Mouse (Mus musculus) limb, embryonic 14.5 days (tissue): ENCODE results near the gene Egln1. TPM values are rescaled to one million over a fixed set of nuclear protein-coding genes. Genes with fewer than 3 reads are reported as not detected.

Experiments used
- ATAC-seq: fragments of 200-750 bp; cut with Nextera tagmentation; 2 replicates; pipeline ENCODE4 v1.8.0; 2017; ENCODE audit warnings: low read depth, moderate number of reproducible peaks, moderate TSS enrichment; ENCODE audit not compliant: low FRiP score
- DNase-seq: peaks from one replicate; pipeline ENCODE4 v3.0.0-alpha.2; 2015; ENCODE audit warnings: low spot score
- H3K27ac ChIP-seq: fragments of 300-500 bp; sonication (generic); replicated peaks from 2 replicates; pipeline ENCODE4 v1.5.1; 2014; ENCODE audit warnings: low read depth, mild to moderate bottlenecking, low read length, moderate library complexity, mixed read lengths
- H3K27me3 ChIP-seq: fragments of 300-500 bp; sonication (generic); 2 replicates; pipeline ENCODE4 v1.6.1; 2014; ENCODE audit warnings: low read length, mixed read lengths; ENCODE audit not compliant: control insufficient read depth, insufficient read depth
- H3K36me3 ChIP-seq: fragments of 300-500 bp; sonication (generic); 2 replicates; pipeline ENCODE4 v1.6.1; 2014; ENCODE audit warnings: mild to moderate bottlenecking, low read length, moderate library complexity, mixed read lengths; ENCODE audit not compliant: control insufficient read depth, insufficient read depth
- H3K4me1 ChIP-seq: fragments of 300-500 bp; sonication (generic); 2 replicates; pipeline ENCODE4 v1.6.1; 2014; ENCODE audit warnings: antibody characterized with exemption, low read length, mixed read lengths; ENCODE audit not compliant: control insufficient read depth, insufficient read depth
- H3K4me2 ChIP-seq: fragments of 300-500 bp; sonication (generic); replicated peaks from 2 replicates; pipeline ENCODE4 v1.6.1; 2014; ENCODE audit warnings: low read depth, mild to moderate bottlenecking, low read length, moderate library complexity; ENCODE audit not compliant: severe bottlenecking
- H3K4me3 ChIP-seq: fragments of 300-500 bp; sonication (generic); replicated peaks from 2 replicates; pipeline ENCODE4 v1.5.1; 2014; ENCODE audit warnings: low read length
- H3K9ac ChIP-seq: fragments of 300-500 bp; sonication (generic); 2 replicates; pipeline ENCODE4 v1.6.1; 2014; ENCODE audit warnings: mild to moderate bottlenecking, low read depth, low read length, moderate library complexity; ENCODE audit not compliant: severe bottlenecking
- H3K9me3 ChIP-seq: fragments of 300-500 bp; sonication (generic); 2 replicates; pipeline ENCODE4 v1.6.1; 2016; ENCODE audit warnings: low read length; ENCODE audit not compliant: control insufficient read depth
- POLR2A ChIP-seq: fragments of 200-500 bp; IDR thresholded peaks from 2 replicates; pipeline ENCODE4 v1.8.0; 2012; ENCODE audit warnings: inconsistent platforms, mild to moderate bottlenecking, moderate library complexity, borderline replicate concordance; ENCODE audit not compliant: insufficient read depth, insufficient read length; ENCODE audit errors: extremely low read depth
- WGBS: fragments of 180-500 bp; shearing (Covaris S2); extraction: QIAGEN DNeasy Blood & Tissue Kit; methylation state at CpG from one replicate; pipeline ENCODE4 v1.1.7; 2014; 5-methylcytosine and 5-hydroxymethylcytosine counted together
- polyA plus RNA-seq, 2 experiments: library from polyadenylated mRNA; depleted of rRNA in 1 of 2; stranded (reverse) in 1 of 2; unstranded in 1 of 2; fragments of >200 nt; fragmentation: Nextera tagmentation in 1 of 2; extraction: Ambion mirVana in 1 of 2; gene quantifications; 2 replicates each; pipeline versions ENCODE4 v1.2.1 to v1.2.3; 2012 to 2014

The Egln1 gene
- polyA plus RNA-seq, 2 experiments = 18.5 to 39.8 TPM

DNA sequence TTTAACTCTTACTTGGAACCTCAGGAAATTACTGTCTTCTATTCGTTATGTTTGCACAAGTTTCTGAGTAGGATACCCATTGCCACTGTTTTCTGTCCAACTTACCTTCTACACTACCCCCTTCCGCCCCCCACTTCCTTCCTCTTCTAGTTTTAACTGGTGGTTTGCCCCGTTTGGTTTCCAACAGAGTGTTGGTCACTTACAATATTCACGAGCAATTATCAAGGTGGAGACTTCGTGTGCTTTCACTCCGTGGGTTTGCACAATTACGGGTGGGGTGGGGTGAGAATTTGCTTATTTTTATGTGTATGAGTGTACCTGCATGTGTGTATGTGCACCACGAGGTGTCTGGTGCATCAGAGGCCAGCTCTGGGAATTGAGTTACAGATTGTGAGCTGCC, 85.4 kb downstream of the Egln1 start:
- peaks cover 9% of the 10 kb centered on the region for H3K4me1 ChIP-seq
- no peak for ATAC-seq
- H3K36me3 ChIP-seq = peaks cover 22% of the 10 kb centered on the region
- DNase-seq = no peak
- H3K9me3 ChIP-seq = no peaks in the 10 kb centered on the region
- H3K27me3 ChIP-seq = no peaks in the 10 kb centered on the region
- peak overlapping the region; percentile 95 for H3K9ac ChIP-seq
- WGBS = 14% methylated on average over 8 of the region's 8 CpGs
- no peak for TF ChIP-seq POLR2A
- peak overlapping the region; percentile 90; the same call in 1 of the 2 replicates for H3K27ac ChIP-seq
- H3K4me3 ChIP-seq = peak overlapping the region; percentile 96
- peak overlapping the region; percentile 77 for H3K4me2 ChIP-seq

DNA sequence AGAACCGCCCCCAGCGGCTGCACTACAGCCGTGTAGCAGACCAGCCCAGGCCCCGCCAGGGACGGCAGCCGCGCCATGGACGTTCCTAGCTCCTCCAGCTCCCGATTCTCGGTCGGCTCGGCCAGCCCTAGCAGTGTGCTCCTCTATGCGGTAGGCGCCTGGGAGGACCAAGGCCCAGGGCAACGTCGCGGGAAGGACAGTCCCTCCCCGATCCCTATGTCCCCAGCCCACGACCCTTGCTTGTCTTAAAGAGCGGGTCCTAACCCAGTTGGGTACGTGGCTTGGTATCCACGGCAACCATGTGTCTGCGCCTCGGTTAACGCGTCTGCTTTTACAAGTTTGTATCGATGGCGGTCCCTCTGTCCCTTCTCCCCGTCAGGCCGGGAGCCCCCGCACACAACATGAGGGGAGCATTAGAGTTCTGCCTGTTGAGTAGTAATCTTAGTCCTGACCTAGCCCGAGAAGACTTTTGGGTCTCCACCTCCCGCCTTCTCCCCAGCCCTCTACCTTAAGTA, 85.9 kb downstream of the Egln1 start:
- Histone ChIP-seq H3K9ac (peak overlapping the region; percentile 95), H3K4me3 (peak overlapping the region; percentile 96), H3K4me1 (peaks cover 9% of the 10 kb centered on the region), H3K27me3 (no peaks in the 10 kb centered on the region), H3K9me3 (no peaks in the 10 kb centered on the region), H3K4me2 (peak overlapping the region; percentile 77), H3K27ac (peak overlapping the region; percentile 90), H3K36me3 (peaks cover 27% of the 10 kb centered on the region)
- WGBS = under 1% methylated on average over 33 of the region's 33 CpGs
- no peak for TF ChIP-seq POLR2A
- peak; percentile 75; the same call in 1 of the 2 replicates for ATAC-seq
- no peak for DNase-seq

DNA sequence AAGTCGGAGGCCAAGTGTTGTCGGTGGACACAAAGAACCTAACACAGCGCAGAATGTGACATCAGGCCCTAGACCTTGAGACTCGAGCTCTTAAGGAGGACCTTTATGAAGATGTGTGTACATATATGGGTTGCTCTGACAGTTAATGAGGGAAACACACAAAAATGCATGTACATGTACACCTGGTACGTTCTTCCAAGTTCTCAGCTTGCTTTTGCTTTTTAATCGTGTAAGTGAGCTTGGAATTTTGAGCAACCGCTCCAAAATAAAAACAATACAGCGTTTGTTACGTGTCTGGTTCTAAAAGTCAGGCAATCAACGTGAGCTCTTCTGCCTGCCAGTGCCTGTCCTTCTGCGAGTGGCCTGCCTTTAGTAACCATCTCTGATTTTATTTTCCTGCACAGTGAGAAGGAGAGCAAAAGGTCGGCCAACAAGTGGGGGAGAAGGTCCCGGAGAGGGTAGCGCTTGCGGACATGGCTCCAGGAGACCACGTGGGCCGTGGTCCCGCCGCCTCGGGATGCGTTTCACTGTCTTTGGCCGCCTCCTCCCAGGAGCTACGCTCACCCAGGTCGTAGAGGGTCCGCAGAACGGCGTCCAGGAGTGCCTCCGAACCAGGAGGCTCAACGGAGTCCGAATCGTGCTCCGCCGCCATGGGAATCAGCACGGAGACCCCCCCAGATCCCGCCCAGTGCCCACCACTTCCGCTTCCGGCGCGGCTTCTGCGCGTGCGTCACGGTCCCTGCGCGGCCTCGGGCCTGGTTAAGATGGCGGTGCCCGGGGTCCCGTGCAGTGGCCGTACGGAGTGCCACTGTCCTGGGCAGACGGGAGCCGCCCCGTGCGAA, 86.6 kb downstream of the Egln1 start, which contains the start of the genes Gnpat and 2810004N23Rik:
Gene Gnpat (plus strand): TSS at position 713 of the 842 bp plus-strand sequence.
Gene 2810004N23Rik (minus strand): TSS at position 800 of the 842 bp plus-strand sequence.
- peak; percentile 97 for ATAC-seq
- TF ChIP-seq POLR2A = peak; percentile 90
- Histone ChIP-seq H3K9me3 (no peaks in the 10 kb centered on the region), H3K4me1 (peaks cover 9% of the 10 kb centered on the region), H3K27ac (peak within 1 kb of the TSS; percentile 90), H3K9ac (peak within 1 kb of the TSS; percentile 95), H3K36me3 (peaks cover 33% of the 10 kb centered on the region), H3K4me2 (peak within 1 kb of the TSS; percentile 77), H3K27me3 (no peaks in the 10 kb centered on the region), H3K4me3 (peak within 1 kb of the TSS; percentile 96)
- WGBS = 2% methylated on average over 55 of the region's 55 CpGs
- DNase-seq = peak; percentile 86

DNA sequence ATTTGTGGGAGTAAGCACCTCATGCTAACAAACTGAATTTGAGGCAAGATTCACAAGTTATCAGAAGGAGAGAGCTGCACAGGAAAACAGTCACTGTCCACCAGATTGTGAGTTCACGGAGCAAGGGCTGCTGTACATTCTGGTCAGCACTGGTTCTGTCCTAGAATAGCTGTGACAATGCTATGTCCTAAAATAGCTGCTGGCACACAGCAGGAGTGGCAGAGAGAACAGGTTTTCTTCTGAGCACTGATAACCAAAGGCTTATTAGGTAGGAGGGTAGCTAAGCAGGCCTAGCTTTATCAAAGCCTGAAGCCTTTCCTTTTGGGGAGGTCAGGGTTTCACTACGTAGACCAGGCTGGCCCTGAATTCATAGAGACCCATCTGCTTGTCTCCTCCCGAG, 88.9 kb downstream of the Egln1 start:
- Histone ChIP-seq H3K9ac (no peak overlapping the region), H3K27ac (no peak overlapping the region), H3K27me3 (no peaks in the 10 kb centered on the region), H3K4me2 (no peak overlapping the region), H3K4me3 (no peak overlapping the region), H3K4me1 (peaks cover 9% of the 10 kb centered on the region), H3K36me3 (peaks cover 57% of the 10 kb centered on the region), H3K9me3 (peaks cover 6% of the 10 kb centered on the region; the same call in 1 of the 2 replicates)
- no peak for ATAC-seq
- DNase-seq = no peak
- 90% methylated on average over 3 of the region's 3 CpGs for WGBS
- TF ChIP-seq POLR2A = no peak

DNA sequence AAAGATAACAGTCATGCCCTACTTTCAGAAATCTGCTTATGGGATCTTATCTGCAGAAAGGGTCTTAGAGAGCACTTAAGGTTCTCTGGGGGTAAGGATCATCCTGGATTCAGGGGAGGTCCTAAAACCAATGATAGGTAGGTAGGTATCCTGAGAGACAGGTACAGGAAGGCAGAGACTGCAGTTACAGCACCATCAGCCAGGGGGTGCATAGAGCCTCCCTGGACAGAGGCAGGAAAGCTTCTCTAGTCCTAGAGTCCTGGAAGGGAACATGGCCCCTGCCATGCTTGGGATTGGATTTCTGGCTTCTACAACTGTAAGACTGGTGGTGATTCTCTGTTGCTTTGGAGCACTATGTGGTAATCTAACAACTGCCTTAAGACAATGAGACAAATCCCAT, 89.7 kb downstream of the Egln1 start:
- TF ChIP-seq POLR2A = no peak
- Histone ChIP-seq H3K4me1 (peaks cover 6% of the 10 kb centered on the region), H3K9ac (no peak overlapping the region), H3K27me3 (no peaks in the 10 kb centered on the region), H3K36me3 (peaks cover 64% of the 10 kb centered on the region), H3K27ac (no peak overlapping the region), H3K9me3 (peaks cover 13% of the 10 kb centered on the region; the same call in 1 of the 2 replicates), H3K4me3 (no peak overlapping the region), H3K4me2 (no peak overlapping the region)
- DNase-seq = no peak
- no peak for ATAC-seq

Other genes with a start within 250 kb of the Egln1 start
- 42.6 and 44.3 TPM in 2 replicates for gene Ttc13, start 227.3 kb downstream of the Egln1 start, polyA plus RNA-seq (2012; rRNA removed)
- 46.5 and 46.9 TPM in 2 replicates for gene Ttc13, start 227.3 kb downstream of the Egln1 start, polyA plus RNA-seq (2014; fragmentation: Nextera tagmentation; extraction: Ambion mirVana)
- 30.2 and 35.9 TPM in 2 replicates for gene Arv1, start 227.2 kb downstream of the Egln1 start, polyA plus RNA-seq (2012; rRNA removed)
- 21.8 and 21.9 TPM in 2 replicates for gene Arv1, start 227.2 kb downstream of the Egln1 start, polyA plus RNA-seq (2014; fragmentation: Nextera tagmentation; extraction: Ambion mirVana)
- gene Fam89a, start 197.5 kb downstream of the Egln1 start, polyA plus RNA-seq (2012; rRNA removed) = 4.1 and 4.6 TPM in 2 replicates
- gene Fam89a, start 197.5 kb downstream of the Egln1 start, polyA plus RNA-seq (2014; fragmentation: Nextera tagmentation; extraction: Ambion mirVana) = 3.3 and 3.4 TPM in 2 replicates
- gene Trim67, start 156.2 kb downstream of the Egln1 start, polyA plus RNA-seq (2012; rRNA removed) = 0.20 and 0.29 TPM in 2 replicates
- gene Trim67, start 156.2 kb downstream of the Egln1 start, polyA plus RNA-seq (2014; fragmentation: Nextera tagmentation; extraction: Ambion mirVana) = 0.03 and 0.04 TPM in 2 replicates
- gene Gnpat, start 86.3 kb downstream of the Egln1 start, polyA plus RNA-seq (2012; rRNA removed) = 87.2 and 94.8 TPM in 2 replicates
- 95.1 and 99.8 TPM in 2 replicates for gene Gnpat, start 86.3 kb downstream of the Egln1 start, polyA plus RNA-seq (2014; fragmentation: Nextera tagmentation; extraction: Ambion mirVana)
- 28.7 and 30.6 TPM in 2 replicates for gene 2810004N23Rik, start 86.2 kb downstream of the Egln1 start, polyA plus RNA-seq (2012; rRNA removed)
- gene 2810004N23Rik, start 86.2 kb downstream of the Egln1 start, polyA plus RNA-seq (2014; fragmentation: Nextera tagmentation; extraction: Ambion mirVana) = 35.2 and 35.4 TPM in 2 replicates
- 6.4 TPM in 2 replicates for gene Exoc8, start 51.6 kb downstream of the Egln1 start, polyA plus RNA-seq (2012; rRNA removed)
- 5.7 and 6.8 TPM in 2 replicates for gene Exoc8, start 51.6 kb downstream of the Egln1 start, polyA plus RNA-seq (2014; fragmentation: Nextera tagmentation; extraction: Ambion mirVana)
- 16.0 and 16.5 TPM in 2 replicates for gene Sprtn, start 51.4 kb downstream of the Egln1 start, polyA plus RNA-seq (2012; rRNA removed)
- gene Sprtn, start 51.4 kb downstream of the Egln1 start, polyA plus RNA-seq (2014; fragmentation: Nextera tagmentation; extraction: Ambion mirVana) = 9.9 and 11.3 TPM in 2 replicates
- 108 and 122 TPM in 2 replicates for gene Tsnax, start 63.7 kb upstream of the Egln1 start, polyA plus RNA-seq (2012; rRNA removed)
- 137 and 146 TPM in 2 replicates for gene Tsnax, start 63.7 kb upstream of the Egln1 start, polyA plus RNA-seq (2014; fragmentation: Nextera tagmentation; extraction: Ambion mirVana)
- gene Disc1, start 104.9 kb upstream of the Egln1 start, polyA plus RNA-seq (2012; rRNA removed) = 3.2 and 3.8 TPM in 2 replicates
- gene Disc1, start 104.9 kb upstream of the Egln1 start, polyA plus RNA-seq (2014; fragmentation: Nextera tagmentation; extraction: Ambion mirVana) = 2.2 and 2.7 TPM in 2 replicates